22 mouse cellular contexts compared by ENCODE assay signal in the genomic region with DNA sequence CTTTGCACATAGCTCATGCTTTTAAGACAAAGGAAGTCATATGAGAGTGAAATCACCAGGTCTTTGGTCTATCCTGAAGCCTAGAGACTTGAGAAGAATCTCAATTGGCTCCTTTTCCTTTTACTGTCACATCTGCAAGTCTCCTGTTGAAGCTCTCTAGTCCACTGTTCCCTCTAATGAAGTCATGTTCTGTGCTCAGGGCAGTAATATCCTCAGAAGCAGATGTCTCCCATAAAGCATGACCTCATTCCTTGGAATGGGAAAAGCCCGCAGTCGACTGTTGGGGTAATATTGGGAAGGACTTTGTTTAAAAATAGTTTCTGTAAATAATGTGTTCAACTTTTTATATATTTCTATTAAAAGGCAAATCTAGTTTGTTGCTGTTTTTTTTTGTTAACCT.
"Had no signal": no experiment of that assay in that cellular context is flagged by ENCODE, and none has a peak within 500 bp of the region (broad histone marks: within the 10 kb centered on the region; RNA-seq: fewer than 3 reads in every experiment).

No protein-coding gene starts in this region.

- H3K36me3 ChIP-seq: kidney, embryonic 15.5 days; limb, embryonic 15.5 days; midbrain, embryonic 12.5 days; midbrain, embryonic 15.5 days; neural tube, embryonic 12.5 days; neural tube, embryonic 15.5 days had no signal

- DNase-seq: kidney, adult 8-10 months; kidney, postnatal 10 days; kidney, postnatal 36 days; layer of hippocampus, postnatal 36 days; left cerebral cortex, postnatal 4 days; liver, postnatal 0 days; lung, embryonic 14.5 days; thymus, adult 2 months; thymus, postnatal 14 days; thymus, postnatal 4 days had no signal

- H3K9me3 ChIP-seq: kidney, embryonic 15.5 days; limb, embryonic 15.5 days; midbrain, embryonic 12.5 days; midbrain, embryonic 15.5 days; neural tube, embryonic 12.5 days; neural tube, embryonic 15.5 days had no signal

- H3K4me3 ChIP-seq: kidney, embryonic 15.5 days; left cerebral cortex, adult 2 months; limb, embryonic 15.5 days; midbrain, embryonic 12.5 days; midbrain, embryonic 15.5 days; neural tube, embryonic 12.5 days; neural tube, embryonic 15.5 days had no signal

- H3K9ac ChIP-seq: kidney, embryonic 15.5 days; limb, embryonic 15.5 days; liver, embryonic 14.5 days; liver, postnatal 0 days; lung, embryonic 14.5 days; midbrain, embryonic 12.5 days; midbrain, embryonic 15.5 days; neural tube, embryonic 12.5 days; neural tube, embryonic 15.5 days had no signal

- H3K4me1 ChIP-seq: kidney, embryonic 15.5 days; limb, embryonic 15.5 days; midbrain, embryonic 12.5 days; midbrain, embryonic 15.5 days; neural tube, embryonic 12.5 days; neural tube, embryonic 15.5 days had no signal

- H3K27ac ChIP-seq: kidney, embryonic 15.5 days; left cerebral cortex, adult 2 months; limb, embryonic 15.5 days; liver, embryonic 14.5 days; macrophage; midbrain, embryonic 12.5 days; midbrain, embryonic 15.5 days; neural tube, embryonic 12.5 days; neural tube, embryonic 15.5 days; stomach, postnatal 0 days had no signal

- H3K27me3 ChIP-seq: midbrain, embryonic 15.5 days; neural tube, embryonic 12.5 days; neural tube, embryonic 15.5 days had no signal

- ATAC-seq: liver, postnatal 0 days; lung, postnatal 0 days; midbrain, embryonic 15.5 days had no signal

- H3K4me2 ChIP-seq: kidney, embryonic 15.5 days; limb, embryonic 15.5 days; liver, embryonic 11.5 days; lung, embryonic 14.5 days; midbrain, embryonic 12.5 days; midbrain, embryonic 15.5 days; neural tube, embryonic 12.5 days; neural tube, embryonic 15.5 days had no signal
